Mouse (Mus musculus): ENCODE measurements around the gene Fgfrl1.

GRCm38 (mm10) chr5:108697341-108697753, 5.2 kb downstream of the Fgfrl1 start:
- TF ChIP-seq CHD2 (IDR thresholded peaks at IDR 0.05; ENCODE audit: low read depth, low read length) = no peak
- TF ChIP-seq ZNF384 (IDR thresholded peaks at IDR 0.05; ENCODE audit: low read depth, low read length) = no peak
- no peak for TF ChIP-seq MAFK (IDR thresholded peaks at IDR 0.05; ENCODE audit: insufficient read depth, low read depth, low read length)
- TF ChIP-seq HCFC1 (IDR thresholded peaks at IDR 0.05; ENCODE audit: borderline replicate concordance, insufficient read depth, low read length) = no peak
- TF ChIP-seq ZC3H11A (IDR thresholded peaks at IDR 0.05; ENCODE audit: borderline replicate concordance, low read depth, low read length) = no peak

Data from ES-E14 (cell line).